35 mouse cellular contexts compared by ENCODE assay signal in the genomic region with DNA sequence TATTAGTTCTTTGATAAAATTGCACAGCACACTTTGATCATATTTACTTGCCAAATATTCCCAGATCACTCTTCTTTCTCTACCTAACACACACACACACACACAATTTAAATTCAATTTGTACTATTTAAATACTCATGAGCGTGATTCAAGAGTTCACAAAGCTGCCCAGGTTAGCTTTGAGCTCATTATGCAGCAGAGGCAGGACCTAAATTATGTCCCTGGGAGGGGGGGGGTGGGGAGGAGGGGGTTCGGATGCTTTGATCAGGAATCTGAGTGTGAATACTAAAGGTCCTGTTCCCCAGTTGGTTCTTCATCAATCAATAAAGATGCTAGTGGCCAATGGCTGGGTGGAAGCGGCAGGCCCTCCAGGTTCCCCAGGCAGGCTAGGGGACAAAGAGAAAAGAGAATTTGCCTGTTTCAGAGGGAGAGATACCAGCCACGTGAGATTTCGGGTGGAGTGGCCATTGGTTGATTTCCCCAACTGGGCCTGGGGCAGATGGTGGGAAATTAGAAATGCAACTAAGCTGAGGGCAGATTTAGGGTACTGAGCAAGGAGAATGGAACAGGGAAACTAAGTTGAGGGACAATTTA.
"Had no signal": no experiment of that assay in that cellular context is flagged by ENCODE, and none has a peak within 500 bp of the region (broad histone marks: within the 10 kb centered on the region; RNA-seq: fewer than 3 reads in every experiment).

No protein-coding gene starts in this region.

- ATAC-seq: hindbrain, embryonic 16.5 days; hindbrain, postnatal 0 days; inflammation-experienced regulatory T-cells, adult 6 months; intestine, embryonic 15.5 days; intestine, embryonic 16.5 days; intestine, postnatal 0 days had no signal

- H3K4me3 ChIP-seq: heart, embryonic 10.5 days; heart, embryonic 12.5 days; heart, embryonic 13.5 days; heart, embryonic 15.5 days; hindbrain, embryonic 10.5 days; hindbrain, embryonic 12.5 days; hindbrain, embryonic 13.5 days; hindbrain, embryonic 15.5 days; intestine, embryonic 15.5 days; kidney, embryonic 15.5 days; layer of hippocampus, adult 2 months had no signal

- H3K36me3 ChIP-seq: intestine, embryonic 15.5 days had no signal

- H3K27me3 ChIP-seq: heart, embryonic 12.5 days; heart, embryonic 13.5 days; heart, embryonic 15.5 days; hindbrain, embryonic 12.5 days; hindbrain, embryonic 13.5 days; hindbrain, embryonic 15.5 days; intestine, embryonic 15.5 days; kidney, embryonic 15.5 days had no signal

- H3K9ac ChIP-seq: heart, embryonic 12.5 days; heart, embryonic 13.5 days; heart, embryonic 15.5 days; hindbrain, embryonic 12.5 days; hindbrain, embryonic 13.5 days; hindbrain, embryonic 14.5 days; hindbrain, embryonic 15.5 days; intestine, embryonic 15.5 days; kidney, embryonic 15.5 days had no signal

- H3K4me2 ChIP-seq: heart, embryonic 11.5 days; heart, embryonic 12.5 days; heart, embryonic 13.5 days; heart, embryonic 15.5 days; hindbrain, embryonic 12.5 days; hindbrain, embryonic 13.5 days; hindbrain, embryonic 14.5 days; hindbrain, embryonic 15.5 days; intestine, embryonic 15.5 days; kidney, embryonic 15.5 days had no signal

- H3K4me1 ChIP-seq: heart, embryonic 10.5 days; hindbrain, embryonic 10.5 days; hindbrain, embryonic 12.5 days; hindbrain, embryonic 15.5 days; intestine, embryonic 15.5 days; kidney, embryonic 15.5 days had no signal

- DNase-seq: heart, postnatal 10 days; heart, postnatal 14 days; heart, postnatal 36 days; heart, postnatal 4 days; kidney, adult 11 months; kidney, adult 18-20 months; kidney, adult 2 months; kidney, adult 8-10 months; kidney, adult 9 months; kidney, postnatal 10 days; kidney, postnatal 14 days; kidney, postnatal 25 days; kidney, postnatal 36 days; kidney, postnatal 4 days; layer of hippocampus, adult 9-11 months; layer of hippocampus, postnatal 36 days had no signal

- H3K9me3 ChIP-seq: heart, embryonic 10.5 days; heart, embryonic 12.5 days; heart, embryonic 13.5 days; heart, embryonic 15.5 days; hindbrain, embryonic 10.5 days; hindbrain, embryonic 12.5 days; hindbrain, embryonic 13.5 days; hindbrain, embryonic 15.5 days; intestine, embryonic 15.5 days; kidney, embryonic 15.5 days had no signal

- H3K27ac ChIP-seq: heart, embryonic 10.5 days; heart, embryonic 13.5 days; heart, embryonic 15.5 days; hindbrain, embryonic 10.5 days; hindbrain, embryonic 12.5 days; hindbrain, embryonic 13.5 days; hindbrain, embryonic 14.5 days; hindbrain, embryonic 15.5 days; hindbrain, postnatal 0 days; intestine, embryonic 15.5 days; kidney, embryonic 15.5 days; kidney, postnatal 0 days; layer of hippocampus, adult 2 months had no signal
